In the genomic region with DNA sequence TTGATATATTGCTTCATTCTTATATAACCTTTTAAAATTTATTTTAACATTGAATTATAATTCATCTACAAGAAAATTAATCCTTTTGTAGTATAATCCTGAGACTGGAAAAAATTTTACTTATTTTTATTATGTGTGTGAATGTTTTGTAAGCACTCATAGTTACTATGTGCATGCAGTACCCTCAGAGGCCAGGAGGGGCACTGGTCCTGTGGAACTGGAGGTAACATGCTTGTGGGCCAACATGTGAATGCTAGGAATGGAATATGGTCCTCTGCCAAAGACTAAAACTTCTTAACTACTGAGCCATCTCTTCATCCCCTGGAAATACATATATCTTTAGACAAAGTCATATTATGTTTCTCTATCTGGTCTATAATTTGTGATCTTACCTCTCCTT, we compare ENCODE assay signal across 12 mouse cellular contexts.
DNase-seq lines count a peak whose midpoint lies in the region; ATAC-seq and TF ChIP-seq lines count a peak whose summit lies in the region.
"Had no signal": no experiment of that assay in that cellular context is flagged by ENCODE, and none has a peak within 500 bp of the region (broad histone marks: within the 10 kb centered on the region; RNA-seq: fewer than 3 reads in every experiment).

No protein-coding gene starts in this region.

- no peak overlapping the region for H3K27ac ChIP-seq in heart, postnatal 0 days (ENCODE audit: low read depth)
- H3K27ac ChIP-seq in heart, embryonic 12.5 days (ENCODE audit: poor library complexity, severe bottlenecking) = no peak overlapping the region
- H3K27ac ChIP-seq in lung, postnatal 0 days (ENCODE audit: low read length) = no peak overlapping the region
- no peak overlapping the region for H3K27ac ChIP-seq in heart, embryonic 10.5 days
- H3K27ac ChIP-seq: heart, embryonic 15.5 days; lung, embryonic 15.5 days; neural tube, embryonic 15.5 days had no signal

- no peak for DNase-seq in heart, postnatal 0 days (ENCODE audit: low spot score)
- DNase-seq in lung, postnatal 0 days (ENCODE audit: low spot score) = no peak
- DNase-seq in lung, postnatal 4 days = no peak
- DNase-seq in NIH3T3 (ENCODE audit: low read depth) = peak; percentile 50
- no peak for DNase-seq in frontal cortex, postnatal 10 days (ENCODE audit: low spot score in 2 of 2)
- no peak for DNase-seq in heart, embryonic 10.5 days (ENCODE audit: low spot score)
- DNase-seq: cerebellum, adult 11-12 months had no signal

- no peaks in the 10 kb centered on the region for H3K9me3 ChIP-seq in heart, postnatal 0 days (replicated peaks; ENCODE audit: control insufficient read depth, low read length)
- no peaks in the 10 kb centered on the region for H3K9me3 ChIP-seq in heart, embryonic 12.5 days (replicated peaks)
- no peaks in the 10 kb centered on the region for H3K9me3 ChIP-seq in lung, postnatal 0 days (ENCODE audit: low read length)
- H3K9me3 ChIP-seq in heart, embryonic 10.5 days = no peaks in the 10 kb centered on the region
- H3K9me3 ChIP-seq: heart, embryonic 15.5 days; lung, embryonic 15.5 days; neural tube, embryonic 15.5 days had no signal

- ATAC-seq in heart, postnatal 0 days (ENCODE audit: insufficient read depth, low read depth) = no peak
- no peak for ATAC-seq in heart, embryonic 12.5 days (ENCODE audit: insufficient number of reproducible peaks, low FRiP score)
- no peak for ATAC-seq in lung, postnatal 0 days
- 0 out of 2 replicates have a peak, but pooled peaks have one; percentile 47 for ATAC-seq in megakaryocyte, adult 5-6 weeks (ENCODE audit: poor library complexity, severe bottlenecking)

- no peak overlapping the region for H3K9ac ChIP-seq in heart, postnatal 0 days (replicated peaks; ENCODE audit: low read depth, low read length)
- H3K9ac ChIP-seq in heart, embryonic 12.5 days = no peak overlapping the region
- H3K9ac ChIP-seq in lung, postnatal 0 days (replicated peaks; ENCODE audit: low read depth) = no peak overlapping the region
- H3K9ac ChIP-seq: heart, embryonic 15.5 days; lung, embryonic 15.5 days; neural tube, embryonic 15.5 days had no signal

- no peak for TF ChIP-seq EP300 in heart, postnatal 0 days (IDR thresholded peaks at IDR 0.05; ENCODE audit: low read depth)
- no peak for TF ChIP-seq EP300 in lung, postnatal 0 days (IDR thresholded peaks at IDR 0.05)

- TF ChIP-seq CTCF in heart, postnatal 0 days (IDR thresholded peaks at IDR 0.05; ENCODE audit: low read depth) = peak; percentile 36
- TF ChIP-seq CTCF in lung, postnatal 0 days (IDR thresholded peaks at IDR 0.05) = peak; percentile 63

- no peaks in the 10 kb centered on the region for H3K36me3 ChIP-seq in heart, postnatal 0 days (replicated peaks; ENCODE audit: control insufficient read depth, insufficient read depth, low read length)
- no peaks in the 10 kb centered on the region for H3K36me3 ChIP-seq in heart, embryonic 12.5 days
- H3K36me3 ChIP-seq in lung, postnatal 0 days (ENCODE audit: insufficient read depth, low read length) = no peaks in the 10 kb centered on the region
- H3K36me3 ChIP-seq in heart, embryonic 10.5 days = no peaks in the 10 kb centered on the region
- H3K36me3 ChIP-seq: heart, embryonic 15.5 days; lung, embryonic 15.5 days; neural tube, embryonic 15.5 days had no signal

- no peak overlapping the region for H3K4me3 ChIP-seq in heart, postnatal 0 days (ENCODE audit: low read depth, low read length)
- H3K4me3 ChIP-seq in heart, embryonic 12.5 days = no peak overlapping the region
- H3K4me3 ChIP-seq in lung, postnatal 0 days (ENCODE audit: low read depth, low read length) = no peak overlapping the region
- H3K4me3 ChIP-seq in heart, embryonic 10.5 days = no peak overlapping the region
- H3K4me3 ChIP-seq: heart, embryonic 15.5 days; lung, embryonic 15.5 days; neural tube, embryonic 15.5 days had no signal

- H3K27me3 ChIP-seq in heart, postnatal 0 days (ENCODE audit: control insufficient read depth, insufficient read depth, low read length) = no peaks in the 10 kb centered on the region
- H3K27me3 ChIP-seq in heart, embryonic 12.5 days (replicated peaks) = no peaks in the 10 kb centered on the region
- H3K27me3 ChIP-seq in lung, postnatal 0 days (replicated peaks; ENCODE audit: insufficient read depth, low read length) = no peaks in the 10 kb centered on the region
- H3K27me3 ChIP-seq in heart, embryonic 10.5 days (ENCODE audit: insufficient read depth, poor library complexity, severe bottlenecking) = no peaks in the 10 kb centered on the region
- H3K27me3 ChIP-seq: heart, embryonic 15.5 days; lung, embryonic 15.5 days; neural tube, embryonic 15.5 days had no signal

- no peaks in the 10 kb centered on the region for H3K4me1 ChIP-seq in heart, postnatal 0 days (ENCODE audit: control insufficient read depth, insufficient read depth)
- H3K4me1 ChIP-seq in heart, embryonic 12.5 days (replicated peaks) = no peaks in the 10 kb centered on the region
- no peaks in the 10 kb centered on the region for H3K4me1 ChIP-seq in lung, postnatal 0 days (ENCODE audit: insufficient read depth, low read depth, low read length)
- no peaks in the 10 kb centered on the region for H3K4me1 ChIP-seq in heart, embryonic 10.5 days
- H3K4me1 ChIP-seq: heart, embryonic 15.5 days; lung, embryonic 15.5 days; neural tube, embryonic 15.5 days had no signal

- no peak overlapping the region for H3K4me2 ChIP-seq in heart, postnatal 0 days (ENCODE audit: low read depth, low read length)
- H3K4me2 ChIP-seq in heart, embryonic 12.5 days = no peak overlapping the region
- no peak overlapping the region for H3K4me2 ChIP-seq in lung, postnatal 0 days (replicated peaks; ENCODE audit: low read depth, low read length)
- H3K4me2 ChIP-seq: heart, embryonic 15.5 days; lung, embryonic 15.5 days; neural tube, embryonic 15.5 days had no signal
